Mouse (Mus musculus) intestine, postnatal 0 days (tissue): ENCODE measurements at regions not wholly inside any gene's neighbourhood (a gene's known extent, or its start where the extent isn't known, plus 50 kb on each side); places are given as distances from the start of the nearest gene placed in this dataset.

Source experiments
- ATAC-seq: fragments of 200-750 bp; cut with Nextera tagmentation; 2 replicates; pipeline ENCODE4 v1.8.0; 2017; ENCODE audit warnings: mild to moderate bottlenecking, moderate TSS enrichment, moderate library complexity
- H3K27ac ChIP-seq: fragments of 300-500 bp; sonication (generic); 2 replicates; pipeline ENCODE4 v1.5.1; 2014; ENCODE audit warnings: mild to moderate bottlenecking, low read depth, low read length, moderate library complexity
- H3K27me3 ChIP-seq: fragments of 300-500 bp; sonication (generic); replicated peaks from 2 replicates; pipeline ENCODE4 v1.6.1; 2014; ENCODE audit warnings: low read length, mixed read lengths; ENCODE audit not compliant: control insufficient read depth, insufficient read depth
- H3K36me3 ChIP-seq: fragments of 300-500 bp; sonication (generic); 2 replicates; pipeline ENCODE4 v1.6.1; 2014; ENCODE audit warnings: mild to moderate bottlenecking, moderate library complexity; ENCODE audit not compliant: control insufficient read depth, insufficient read depth
- H3K4me1 ChIP-seq: fragments of 300-500 bp; sonication (generic); replicated peaks from 2 replicates; pipeline ENCODE4 v1.6.1; 2014; ENCODE audit warnings: antibody characterized with exemption, low read length, mixed read lengths; ENCODE audit not compliant: control insufficient read depth, insufficient read depth
- H3K4me2 ChIP-seq: fragments of 300-500 bp; sonication (generic); replicated peaks from 2 replicates; pipeline ENCODE4 v1.6.1; 2014; ENCODE audit warnings: low read depth, mild to moderate bottlenecking, moderate library complexity
- H3K4me3 ChIP-seq: fragments of 300-500 bp; sonication (generic); 2 replicates; pipeline ENCODE4 v1.5.1; 2014; ENCODE audit warnings: low read depth, low read length
- H3K9ac ChIP-seq: fragments of 300-500 bp; sonication (generic); 2 replicates; pipeline ENCODE4 v1.6.1; 2014; ENCODE audit warnings: mild to moderate bottlenecking, low read depth, low read length
- H3K9me3 ChIP-seq: fragments of 300-500 bp; sonication (generic); 2 replicates; pipeline ENCODE4 v1.6.1; 2016; ENCODE audit warnings: mixed run types; ENCODE audit not compliant: control insufficient read depth
- CTCF ChIP-seq: sonication (generic); IDR thresholded peaks from 2 replicates; pipeline ENCODE4 v1.5.1; 2016; ENCODE audit warnings: low read depth, mild to moderate bottlenecking, control low read depth, antibody characterized with exemption, moderate library complexity
- WGBS: fragments of 180-500 bp; shearing (Covaris S2); extraction: QIAGEN DNeasy Blood & Tissue Kit; methylation state at CpG from one replicate; pipeline ENCODE4 v1.1.7; 2014; 5-methylcytosine and 5-hydroxymethylcytosine counted together

- H3K9me3 ChIP-seq: no peaks in the 10 kb centered on the region
- no peaks in the 10 kb centered on the region for H3K4me1 ChIP-seq
- H3K36me3 ChIP-seq: no peaks in the 10 kb centered on the region
- H3K27ac ChIP-seq: no peak overlapping the region
- no peak overlapping the region for H3K9ac ChIP-seq
- H3K4me3 ChIP-seq: no peak overlapping the region
- no peaks in the 10 kb centered on the region for H3K27me3 ChIP-seq
- H3K4me2 ChIP-seq: no peak overlapping the region
- ATAC-seq: no peak
- WGBS: 83% methylated on average over 8 of the region's 8 CpGs
- no peak for TF ChIP-seq CTCF
Observed at GRCm38 (mm10) chr2:117418121-117418615, 75.4 kb upstream of the Rasgrp1 start.

DNA sequence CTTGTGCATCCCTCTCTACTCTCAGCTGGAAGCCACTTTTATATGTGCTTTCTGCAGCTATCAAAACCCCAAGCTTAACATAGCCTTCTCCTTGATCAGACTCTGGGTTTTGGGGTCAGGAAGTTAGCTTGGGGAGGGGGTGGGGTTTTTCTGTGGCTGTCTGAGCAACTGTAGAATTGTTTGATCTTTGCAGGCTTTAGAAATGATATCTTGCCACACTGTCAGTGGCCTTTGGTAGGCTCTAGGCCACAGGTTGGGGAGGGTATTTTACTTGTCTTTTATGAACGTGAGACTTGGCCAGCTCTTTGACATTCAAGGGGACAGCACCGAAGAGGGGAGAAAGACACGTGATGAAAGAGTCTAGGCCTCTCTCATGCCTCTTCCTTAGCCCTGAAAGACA, 75.9 kb upstream of the Rasgrp1 start:
- 75% methylated on average over 3 of the region's 3 CpGs for WGBS

DNA sequence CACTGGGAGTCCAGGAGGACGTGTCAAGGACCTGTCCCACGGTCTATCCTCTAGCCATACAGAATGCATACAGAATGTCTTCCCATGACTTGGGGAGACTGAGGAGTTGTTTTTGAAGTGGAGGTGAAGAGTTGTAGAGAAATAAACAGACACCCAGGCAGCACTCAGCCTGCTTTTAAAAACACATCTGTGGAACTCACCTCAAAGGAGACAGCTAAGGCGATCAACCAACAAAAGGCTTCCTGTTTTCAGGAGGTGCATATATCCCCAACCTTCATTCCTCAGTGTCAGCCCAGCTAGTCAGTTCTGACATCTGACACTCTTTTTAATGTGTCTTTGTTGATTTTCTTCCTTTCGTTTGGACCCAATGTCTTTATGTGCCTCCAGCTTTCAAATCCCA, 78.6 kb upstream of the Rasgrp1 start:
- H3K27me3 ChIP-seq: no peaks in the 10 kb centered on the region
- no peaks in the 10 kb centered on the region for H3K4me1 ChIP-seq
- H3K36me3 ChIP-seq: no peaks in the 10 kb centered on the region
- no peaks in the 10 kb centered on the region for H3K9me3 ChIP-seq
- TF ChIP-seq CTCF: no peak
- H3K4me3 ChIP-seq: no peak overlapping the region
- H3K27ac ChIP-seq: no peak overlapping the region
- no peak overlapping the region for H3K9ac ChIP-seq
- ATAC-seq: no peak
- WGBS: 77% methylated on average over 4 of the region's 4 CpGs
- no peak overlapping the region for H3K4me2 ChIP-seq

More for the DNA sequence above, 75.9 kb upstream of the Rasgrp1 start:
- H3K27me3 ChIP-seq: no peaks in the 10 kb centered on the region
- no peak overlapping the region for H3K4me2 ChIP-seq
- TF ChIP-seq CTCF: no peak
- H3K9ac ChIP-seq: no peak overlapping the region
- H3K9me3 ChIP-seq: no peaks in the 10 kb centered on the region
- no peaks in the 10 kb centered on the region for H3K4me1 ChIP-seq
- no peak overlapping the region for H3K27ac ChIP-seq
- no peak for ATAC-seq
- no peak overlapping the region for H3K4me3 ChIP-seq
- no peaks in the 10 kb centered on the region for H3K36me3 ChIP-seq

DNA sequence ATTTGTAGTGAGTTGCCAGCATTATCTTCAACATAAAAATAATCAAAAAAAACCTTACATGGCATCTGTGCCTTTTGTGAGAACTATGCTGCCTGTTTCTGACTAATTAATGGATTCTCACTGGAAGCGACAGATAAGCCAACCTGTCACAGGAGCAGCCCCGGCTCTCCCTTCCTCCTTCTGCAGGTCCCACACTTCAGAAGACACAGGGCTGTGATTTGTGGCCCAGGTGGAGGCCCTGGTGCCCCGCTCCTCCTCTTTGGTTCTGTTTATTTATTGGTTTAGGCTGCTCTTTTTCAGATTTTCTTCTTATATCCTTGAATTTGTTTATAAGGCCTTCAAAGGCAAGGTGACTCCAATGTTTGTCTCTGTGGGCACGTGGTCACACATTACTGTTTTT, 80.0 kb upstream of the Rasgrp1 start:
- Histone ChIP-seq H3K4me1 (no peaks in the 10 kb centered on the region), H3K9ac (no peak overlapping the region), H3K27ac (no peak overlapping the region), H3K4me2 (no peak overlapping the region), H3K9me3 (no peaks in the 10 kb centered on the region), H3K4me3 (no peak overlapping the region), H3K27me3 (no peaks in the 10 kb centered on the region), H3K36me3 (no peaks in the 10 kb centered on the region)
- ATAC-seq: no peak
- 59% methylated on average over 4 of the region's 4 CpGs for WGBS
- TF ChIP-seq CTCF: no peak

GRCm38 (mm10) chr2:117429205-117429604, 86.4 kb upstream of the Rasgrp1 start:
- H3K27me3 ChIP-seq: no peaks in the 10 kb centered on the region
- no peak overlapping the region for H3K9ac ChIP-seq
- TF ChIP-seq CTCF: no peak
- H3K4me3 ChIP-seq: no peak overlapping the region
- H3K4me2 ChIP-seq: no peak overlapping the region
- no peaks in the 10 kb centered on the region for H3K4me1 ChIP-seq
- no peaks in the 10 kb centered on the region for H3K9me3 ChIP-seq
- H3K36me3 ChIP-seq: no peaks in the 10 kb centered on the region
- 69% methylated on average over 9 of the region's 9 CpGs for WGBS
- H3K27ac ChIP-seq: no peak overlapping the region
- ATAC-seq: no peak

DNA sequence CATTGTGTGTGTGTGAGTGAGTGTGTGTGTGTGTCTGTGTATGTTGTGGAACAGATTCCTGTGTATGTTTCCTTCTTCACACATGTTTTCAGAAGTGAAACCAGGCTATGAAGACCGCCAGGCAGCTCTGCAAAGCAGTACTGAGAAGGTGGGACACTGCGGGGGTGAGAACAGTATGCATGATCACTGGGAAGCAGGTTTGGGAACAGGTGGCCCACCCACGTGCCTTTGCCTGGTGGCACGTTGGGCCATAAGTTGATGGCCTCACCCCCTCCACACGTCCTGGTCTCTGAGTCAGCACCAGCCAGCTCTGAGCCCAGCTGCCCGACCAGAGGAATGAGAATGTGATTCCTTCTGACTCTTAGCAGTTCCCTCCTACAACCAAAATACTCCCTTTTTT, 89.2 kb upstream of the Rasgrp1 start:
- Histone ChIP-seq H3K27me3 (no peaks in the 10 kb centered on the region), H3K4me3 (no peak overlapping the region), H3K4me2 (no peak overlapping the region), H3K4me1 (no peaks in the 10 kb centered on the region), H3K27ac (no peak overlapping the region), H3K9me3 (no peaks in the 10 kb centered on the region), H3K36me3 (no peaks in the 10 kb centered on the region), H3K9ac (no peak overlapping the region)
- no peak for TF ChIP-seq CTCF
- no peak for ATAC-seq
- WGBS: 53% methylated on average over 6 of the region's 6 CpGs

DNA sequence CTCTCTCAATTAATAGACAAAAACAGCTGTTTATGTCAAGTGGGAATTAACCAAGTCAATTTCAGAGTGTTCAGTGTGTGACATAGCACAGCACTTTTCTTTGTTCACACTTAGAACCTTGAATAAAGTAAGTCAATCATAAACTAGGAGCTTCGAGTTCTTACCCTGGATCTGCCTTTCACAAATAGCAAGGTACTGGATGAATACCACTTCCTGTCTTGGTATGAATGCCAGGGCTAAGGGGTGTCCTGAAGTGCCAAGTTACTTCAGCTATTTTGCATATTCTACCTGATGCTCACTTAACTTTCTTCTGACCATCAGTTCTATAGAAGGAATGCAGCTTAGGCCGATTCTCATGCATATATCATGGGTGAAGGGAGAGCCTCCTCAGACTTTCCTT, 90.1 kb upstream of the Rasgrp1 start:
- no peaks in the 10 kb centered on the region for H3K36me3 ChIP-seq
- H3K27me3 ChIP-seq: no peaks in the 10 kb centered on the region
- H3K4me2 ChIP-seq: no peak overlapping the region
- no peaks in the 10 kb centered on the region for H3K9me3 ChIP-seq
- no peak overlapping the region for H3K4me3 ChIP-seq
- no peak for TF ChIP-seq CTCF
- ATAC-seq: no peak
- H3K27ac ChIP-seq: no peak overlapping the region
- H3K4me1 ChIP-seq: no peaks in the 10 kb centered on the region
- WGBS: 71% methylated on average over 2 of the region's 2 CpGs
- H3K9ac ChIP-seq: no peak overlapping the region
